Mouse (Mus musculus) cerebellum, postnatal 25 days (tissue): ENCODE measurements around the gene Aldh3b1.
A peak's percentile ranks its signal among the peaks of the same experiment; 100 is the strongest.

Source experiments
- DNase-seq, 2 experiments: peaks; one replicate each; pipeline ENCODE4 v3.0.0; 2021; ENCODE audit warnings: mixed read lengths in 2 of 2

Gene Aldh3b1

GRCm38 (mm10) chr19:3910206-3910605 lies 19.4 kb downstream of the Aldh3b1 start:
- no peak for DNase-seq

- DNase-seq = no peak
Measured at GRCm38 (mm10) chr19:3907876-3908660, 21.5 kb downstream of the Aldh3b1 start.

- DNase-seq = peak; percentile 50 to 71
Measured at GRCm38 (mm10) chr19:3906795-3907786, 22.5 kb downstream of the Aldh3b1 start, which contains the start of gene Tcirg1. Gene Tcirg1 (minus strand): TSS chr19:3907133.

GRCm38 (mm10) chr19:3906326-3906725 lies 23.3 kb downstream of the Aldh3b1 start:
- DNase-seq = no peak

- DNase-seq = no peak
Measured at GRCm38 (mm10) chr19:3905261-3905969, 24.2 kb downstream of the Aldh3b1 start.

- no peak for DNase-seq
Measured at GRCm38 (mm10) chr19:3904363-3904675, 25.3 kb downstream of the Aldh3b1 start.

GRCm38 (mm10) chr19:3903648-3904362 lies 25.8 kb downstream of the Aldh3b1 start:
- no peak for DNase-seq

GRCm38 (mm10) chr19:3902966-3903365 lies 26.6 kb downstream of the Aldh3b1 start:
- DNase-seq = no peak

GRCm38 (mm10) chr19:3899618-3900017 lies 30.0 kb downstream of the Aldh3b1 start:
- no peak for DNase-seq

- no peak for DNase-seq
Measured at GRCm38 (mm10) chr19:3898952-3899351, 30.7 kb downstream of the Aldh3b1 start.

- no peak for DNase-seq
Measured at GRCm38 (mm10) chr19:3897557-3897956, 32.1 kb downstream of the Aldh3b1 start.

GRCm38 (mm10) chr19:3896208-3896607 lies 33.4 kb downstream of the Aldh3b1 start:
- DNase-seq = no peak

GRCm38 (mm10) chr19:3895171-3895631 lies 34.4 kb downstream of the Aldh3b1 start:
- no peak for DNase-seq

GRCm38 (mm10) chr19:3894294-3894693 lies 35.3 kb downstream of the Aldh3b1 start:
- no peak for DNase-seq

GRCm38 (mm10) chr19:3893545-3894116 lies 36.0 kb downstream of the Aldh3b1 start:
- no peak for DNase-seq

- DNase-seq = no peak
Measured at GRCm38 (mm10) chr19:3890181-3890580, 39.4 kb downstream of the Aldh3b1 start.

GRCm38 (mm10) chr19:3889096-3889495 lies 40.5 kb downstream of the Aldh3b1 start:
- no peak for DNase-seq

- DNase-seq = peak in 1 of 2 experiments; percentile 18
Measured at GRCm38 (mm10) chr19:3884325-3884990, 45.1 kb downstream of the Aldh3b1 start.

- DNase-seq = no peak
Measured at GRCm38 (mm10) chr19:3882214-3882613, 47.4 kb downstream of the Aldh3b1 start.

GRCm38 (mm10) chr19:3880054-3880848 lies 49.4 kb downstream of the Aldh3b1 start:
- no peak for DNase-seq
